Mouse (Mus musculus): ENCODE data around the gene Dlg4.

DNA sequence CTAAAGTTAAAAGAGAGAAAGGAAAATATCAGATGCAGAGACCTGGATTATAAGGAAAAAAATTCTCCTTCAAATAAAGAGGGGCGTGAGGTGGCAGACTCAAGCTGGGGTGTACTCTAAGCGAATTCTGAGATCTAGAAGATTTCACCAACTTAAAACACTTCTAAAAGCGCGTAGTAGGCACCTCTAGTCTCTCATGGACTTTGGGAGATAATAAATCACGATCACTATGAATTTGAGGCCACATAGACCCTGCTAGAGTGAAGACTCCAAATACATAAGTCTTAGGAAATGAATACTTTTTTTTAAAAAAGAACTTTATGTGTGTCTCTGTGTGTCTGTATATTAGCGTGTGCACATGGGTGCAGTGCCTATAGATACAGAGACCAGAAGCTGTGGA is 1.1 kb upstream of the Dlg4 start:
- TF ChIP-seq GATA1 (IDR thresholded peaks at IDR 0.05; ENCODE audit: low read length), result no peak
- no peak for TF ChIP-seq TAL1 (IDR thresholded peaks at IDR 0.05; ENCODE audit: low read length)
